Mouse (Mus musculus) forebrain, embryonic 16.5 days (tissue): ENCODE measurements around the gene Zcchc12. TPM values are rescaled to one million over a fixed set of nuclear protein-coding genes. Genes with fewer than 3 reads are reported as not detected.

Experiments
- ATAC-seq: fragments of 200-750 bp; cut with Nextera tagmentation; 2 replicates; pipeline ENCODE4 v1.8.0; 2017; ENCODE audit warnings: mild to moderate bottlenecking, moderate library complexity
- H3K27ac ChIP-seq: fragments of 300-500 bp; sonication (generic); 2 replicates; pipeline ENCODE4 v1.5.1; 2014; ENCODE audit warnings: low read length, control low read depth
- H3K27me3 ChIP-seq: fragments of 300-500 bp; sonication (generic); replicated peaks from 2 replicates; pipeline ENCODE4 v1.6.1; 2014; ENCODE audit warnings: low read length; ENCODE audit not compliant: control insufficient read depth, insufficient read depth
- H3K36me3 ChIP-seq: fragments of 300-500 bp; sonication (generic); 2 replicates; pipeline ENCODE4 v1.6.1; 2014; ENCODE audit not compliant: control insufficient read depth, insufficient read depth
- H3K4me1 ChIP-seq: fragments of 300-500 bp; sonication (generic); replicated peaks from 2 replicates; pipeline ENCODE4 v1.6.1; 2014; ENCODE audit warnings: low read length; ENCODE audit not compliant: control insufficient read depth, insufficient read depth
- H3K4me2 ChIP-seq: fragments of 300-500 bp; sonication (generic); 2 replicates; pipeline ENCODE4 v1.6.1; 2014; ENCODE audit warnings: mild to moderate bottlenecking, low read length, control low read depth
- H3K4me3 ChIP-seq: fragments of 300-500 bp; sonication (generic); replicated peaks from 2 replicates; pipeline ENCODE4 v1.5.1; 2014; ENCODE audit warnings: mild to moderate bottlenecking, low read length, control low read depth
- H3K9ac ChIP-seq: fragments of 300-500 bp; sonication (generic); replicated peaks from 2 replicates; pipeline ENCODE4 v1.6.1; 2014; ENCODE audit warnings: low read depth, low read length, control low read depth
- H3K9me3 ChIP-seq: fragments of 300-500 bp; sonication (generic); 2 replicates; pipeline ENCODE4 v1.6.1; 2016; ENCODE audit warnings: low read length; ENCODE audit not compliant: control insufficient read depth
- WGBS: fragments of 180-500 bp; shearing (Covaris S2); extraction: QIAGEN DNeasy Blood & Tissue Kit; methylation state at CpG from one replicate; pipeline ENCODE4 v1.1.7; 2014; 5-methylcytosine and 5-hydroxymethylcytosine counted together
- polyA plus RNA-seq: library from polyadenylated mRNA; unstranded; fragments of >200 nt; fragmentation: Nextera tagmentation; extraction: Ambion mirVana; gene quantifications from 2 replicates; pipeline ENCODE4 v1.2.1, GENCODE M21; 2015

The Zcchc12 gene
- 164 and 300 TPM in 2 replicates for polyA plus RNA-seq

DNA sequence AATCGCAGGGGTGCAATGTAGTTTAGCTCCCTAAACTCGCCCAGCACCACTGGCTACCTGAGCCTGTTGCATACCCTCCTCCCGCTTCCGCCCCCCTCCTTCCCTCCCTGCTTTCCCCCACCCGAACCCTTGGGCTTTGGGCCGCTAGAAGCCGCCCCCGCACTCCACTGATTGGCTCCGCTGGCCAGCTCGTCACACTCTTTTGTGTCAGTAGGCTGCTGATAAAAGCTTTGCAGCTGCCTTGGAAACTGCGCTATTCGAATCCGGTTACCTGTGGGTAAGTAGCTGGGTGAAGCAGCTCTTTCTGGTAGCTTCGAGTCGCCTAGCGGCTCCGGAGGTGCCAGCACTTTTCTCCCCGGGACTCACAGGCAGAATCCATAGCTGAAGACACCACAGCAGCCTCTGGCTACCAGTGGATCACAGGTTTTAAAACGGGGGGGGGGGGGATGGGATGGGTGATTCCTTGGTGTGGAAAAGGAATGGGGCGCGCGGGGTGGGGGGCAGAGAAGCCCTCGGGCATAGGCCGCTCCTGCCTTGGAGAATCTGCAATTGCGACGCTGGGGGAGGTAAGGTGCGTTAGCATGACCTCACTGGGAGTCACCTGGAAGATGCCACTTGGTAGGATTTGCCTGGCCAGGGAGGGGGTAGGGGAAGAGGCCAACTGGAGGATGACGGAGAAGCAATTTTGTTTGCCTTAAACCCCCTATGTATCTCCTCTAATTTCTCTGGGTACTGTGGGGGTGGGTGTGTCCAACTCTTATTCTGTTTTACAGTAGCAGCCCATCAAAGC lies at the start of gene Zcchc12:
TSS of gene Zcchc12 (plus strand) at position 169 of the 790 bp plus-strand sequence.
- Histone ChIP-seq H3K27me3 (no peaks in the 10 kb centered on the region), H3K27ac (peak within 1 kb of the TSS; percentile 17; the same call in 1 of the 2 replicates), H3K4me1 (peaks cover 16% of the 10 kb centered on the region), H3K4me2 (peak within 1 kb of the TSS; percentile 47), H3K36me3 (no peaks in the 10 kb centered on the region), H3K9me3 (no peaks in the 10 kb centered on the region), H3K4me3 (peak within 1 kb of the TSS; percentile 41), H3K9ac (peak within 1 kb of the TSS; percentile 45)
- 11% methylated on average over 27 of the region's 28 CpGs for WGBS
- peak; percentile 79 for ATAC-seq

DNA sequence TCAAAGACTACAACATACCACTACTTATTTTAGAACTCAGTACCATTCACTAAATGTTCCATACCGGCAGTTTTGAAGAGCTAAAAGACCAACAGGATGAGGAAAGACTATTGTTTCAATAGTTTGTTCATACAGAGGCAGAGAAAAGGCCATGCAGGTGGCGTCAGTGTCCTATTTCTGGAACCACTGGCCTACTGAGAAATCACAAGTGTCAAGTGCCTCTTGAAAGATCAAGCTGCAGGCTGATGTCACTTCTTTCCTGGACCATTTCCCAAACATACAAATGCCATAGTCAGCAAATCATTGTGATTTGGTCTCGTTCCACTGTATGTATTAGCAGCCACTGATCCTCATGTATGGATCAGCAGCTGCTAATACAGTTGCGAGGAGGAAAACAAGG lies 49.0 kb upstream of the Zcchc12 start:
- Histone ChIP-seq H3K9me3 (no peaks in the 10 kb centered on the region), H3K27ac (no peak overlapping the region), H3K36me3 (no peaks in the 10 kb centered on the region), H3K9ac (no peak overlapping the region), H3K4me3 (no peak overlapping the region), H3K4me1 (no peaks in the 10 kb centered on the region), H3K27me3 (no peaks in the 10 kb centered on the region), H3K4me2 (no peak overlapping the region)
- WGBS = 58% methylated on average over 4 of the region's 4 CpGs
- ATAC-seq = no peak

DNA sequence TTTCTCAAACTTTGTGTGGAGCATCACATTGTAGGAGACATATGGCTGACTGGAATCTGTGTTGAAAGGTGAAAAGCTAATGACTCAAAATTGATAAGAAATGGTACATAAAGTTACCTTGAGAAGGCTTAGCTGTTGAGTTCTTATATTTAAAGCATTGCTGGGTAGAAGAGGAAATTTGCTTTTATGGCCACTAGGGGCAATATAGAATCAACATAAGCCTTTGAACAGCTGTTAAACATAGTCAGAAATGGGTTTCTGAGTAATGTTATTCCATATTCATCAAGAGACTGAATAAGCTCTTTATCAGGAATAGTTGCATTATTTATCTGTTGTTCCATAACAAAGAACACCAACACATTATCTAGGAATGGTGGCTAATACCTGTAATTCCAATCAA lies 45.6 kb upstream of the Zcchc12 start:
- no peak overlapping the region for H3K4me3 ChIP-seq
- no peaks in the 10 kb centered on the region for H3K4me1 ChIP-seq
- H3K9ac ChIP-seq = no peak overlapping the region
- no peaks in the 10 kb centered on the region for H3K27me3 ChIP-seq
- H3K9me3 ChIP-seq = no peaks in the 10 kb centered on the region
- H3K27ac ChIP-seq = no peak overlapping the region
- H3K36me3 ChIP-seq = no peaks in the 10 kb centered on the region
- H3K4me2 ChIP-seq = no peak overlapping the region
- no peak for ATAC-seq

GRCm38 (mm10) chrX:36156677-36157076 lies 39.0 kb upstream of the Zcchc12 start:
- Histone ChIP-seq H3K27me3 (no peaks in the 10 kb centered on the region), H3K27ac (no peak overlapping the region), H3K9me3 (no peaks in the 10 kb centered on the region), H3K4me3 (no peak overlapping the region), H3K4me2 (no peak overlapping the region), H3K36me3 (no peaks in the 10 kb centered on the region), H3K9ac (no peak overlapping the region), H3K4me1 (0 out of 2 replicates have a peak, but pooled peaks cover 2% of the 10 kb centered on the region)
- no peak for ATAC-seq
- 86% methylated on average over 2 of the region's 2 CpGs for WGBS

DNA sequence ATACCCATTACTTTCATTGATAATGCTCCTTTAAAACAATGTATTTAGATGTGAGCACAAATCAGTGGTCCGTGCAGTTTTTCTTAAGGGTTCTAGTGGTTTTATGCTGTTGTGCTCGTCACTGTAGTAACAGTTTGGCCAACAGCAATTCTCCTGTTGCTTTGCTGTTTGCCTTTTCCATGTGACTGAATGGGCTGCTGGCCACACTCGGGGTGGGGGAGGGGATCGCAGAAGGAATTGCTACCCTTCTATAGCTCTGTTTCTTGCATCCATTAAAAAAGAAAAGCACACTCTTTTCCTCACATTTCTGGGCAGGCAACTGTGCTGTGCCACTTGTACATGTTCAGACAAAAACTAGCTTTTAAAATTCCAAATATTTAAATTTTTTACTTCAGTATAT lies 34.1 kb upstream of the Zcchc12 start:
- Histone ChIP-seq H3K9ac (no peak overlapping the region), H3K4me2 (no peak overlapping the region), H3K9me3 (no peaks in the 10 kb centered on the region), H3K27ac (no peak overlapping the region), H3K4me3 (no peak overlapping the region), H3K4me1 (0 out of 2 replicates have a peak, but pooled peaks cover 2% of the 10 kb centered on the region), H3K36me3 (no peaks in the 10 kb centered on the region), H3K27me3 (no peaks in the 10 kb centered on the region)
- no peak for ATAC-seq
- 20% methylated on average over 4 of the region's 4 CpGs for WGBS

- Histone ChIP-seq H3K4me1 (peaks cover 2% of the 10 kb centered on the region; the same call in 1 of the 2 replicates), H3K4me3 (no peak overlapping the region), H3K27me3 (no peaks in the 10 kb centered on the region), H3K27ac (no peak overlapping the region), H3K9me3 (no peaks in the 10 kb centered on the region), H3K36me3 (no peaks in the 10 kb centered on the region), H3K4me2 (no peak overlapping the region), H3K9ac (no peak overlapping the region)
- ATAC-seq = no peak
These were observed 12.1 kb upstream of the Zcchc12 start for GRCm38 (mm10) chrX:36183625-36184024.

GRCm38 (mm10) chrX:36186036-36186435 lies 9.7 kb upstream of the Zcchc12 start:
- ATAC-seq = no peak
- Histone ChIP-seq H3K9me3 (no peaks in the 10 kb centered on the region), H3K36me3 (no peaks in the 10 kb centered on the region), H3K9ac (no peak overlapping the region), H3K4me2 (no peak overlapping the region), H3K27ac (no peak overlapping the region), H3K4me1 (peaks cover 2% of the 10 kb centered on the region; the same call in 1 of the 2 replicates), H3K27me3 (no peaks in the 10 kb centered on the region), H3K4me3 (no peak overlapping the region)
- 48% methylated on average over 5 of the region's 5 CpGs for WGBS

DNA sequence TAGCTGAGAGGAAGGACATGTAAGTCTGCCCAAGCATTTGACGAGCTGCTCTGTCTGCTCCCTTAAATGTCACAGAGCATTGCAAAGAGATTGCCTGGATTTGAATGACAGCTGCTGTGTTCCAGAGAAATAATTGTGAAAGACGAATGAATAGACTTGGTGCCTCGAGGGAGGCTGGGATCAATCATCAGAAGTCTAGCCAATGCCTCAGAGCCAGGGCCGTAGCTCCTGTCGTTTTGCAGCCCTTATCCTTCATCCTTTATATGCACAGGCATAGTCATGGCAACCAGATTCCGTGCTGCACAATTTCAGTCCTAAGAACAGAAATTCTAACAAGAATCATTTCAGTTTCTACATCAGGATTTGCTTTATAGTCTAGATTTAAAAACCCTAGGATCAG lies 9.3 kb upstream of the Zcchc12 start:
- peaks cover 2% of the 10 kb centered on the region; the same call in 1 of the 2 replicates for H3K4me1 ChIP-seq
- H3K36me3 ChIP-seq = no peaks in the 10 kb centered on the region
- H3K27ac ChIP-seq = no peak overlapping the region
- no peak overlapping the region for H3K4me2 ChIP-seq
- WGBS = 20% methylated on average over 6 of the region's 6 CpGs
- no peaks in the 10 kb centered on the region for H3K27me3 ChIP-seq
- H3K9me3 ChIP-seq = no peaks in the 10 kb centered on the region
- H3K9ac ChIP-seq = no peak overlapping the region
- no peak overlapping the region for H3K4me3 ChIP-seq
- peak; percentile 78 for ATAC-seq

GRCm38 (mm10) chrX:36193951-36194350 lies 1.8 kb upstream of the Zcchc12 start:
- Histone ChIP-seq H3K4me2 (no peak overlapping the region; the same call in 1 of the 2 replicates), H3K27ac (peak overlapping the region; percentile 74)
- ATAC-seq = peak; percentile 74

More at GRCm38 (mm10) chrX:36193951-36194350, 1.8 kb upstream of the Zcchc12 start:
- H3K36me3 ChIP-seq = no peaks in the 10 kb centered on the region
- no peaks in the 10 kb centered on the region for H3K27me3 ChIP-seq
- peaks cover 16% of the 10 kb centered on the region for H3K4me1 ChIP-seq
- H3K9me3 ChIP-seq = no peaks in the 10 kb centered on the region
- no peak overlapping the region for H3K4me3 ChIP-seq
- 27% methylated on average over 6 of the region's 6 CpGs for WGBS
- no peak overlapping the region for H3K9ac ChIP-seq
